Mouse (Mus musculus) testis, adult 2 months (tissue): ENCODE measurements around the gene AU022252. TPM values are rescaled to one million over a fixed set of nuclear protein-coding genes. Genes with fewer than 3 reads are reported as not detected.

Experiments
- H3K27ac ChIP-seq: fragments of 200-500 bp; 2 replicates; pipeline ENCODE4 v1.5.1; 2012; ENCODE audit warnings: low read depth, low read length; ENCODE audit not compliant: control insufficient read depth, insufficient read depth
- H3K27me3 ChIP-seq: fragments of 200-500 bp; 2 replicates; pipeline ENCODE4 v1.6.1; 2012; ENCODE audit warnings: mild to moderate bottlenecking, low read length, moderate library complexity; ENCODE audit not compliant: control insufficient read depth, insufficient read depth
- H3K36me3 ChIP-seq: fragments of 200-500 bp; 2 replicates; pipeline ENCODE4 v1.6.1; 2012; ENCODE audit warnings: mild to moderate bottlenecking, low read length; ENCODE audit not compliant: control insufficient read depth, insufficient read depth
- H3K4me1 ChIP-seq: fragments of 200-500 bp; 2 replicates; pipeline ENCODE4 v1.6.1; 2012; ENCODE audit warnings: low read length; ENCODE audit not compliant: control insufficient read depth, insufficient read depth
- H3K4me3 ChIP-seq: fragments of 200-500 bp; 2 replicates; pipeline ENCODE4 v1.5.1; 2012; ENCODE audit warnings: low read depth, mild to moderate bottlenecking, low read length, moderate library complexity, mixed read lengths; ENCODE audit not compliant: control insufficient read depth
- CTCF ChIP-seq: fragments of 200-500 bp; IDR thresholded peaks from 2 replicates; pipeline ENCODE4 v1.5.1; 2012; ENCODE audit warnings: low read depth, mild to moderate bottlenecking, inconsistent platforms, low read length, moderate library complexity; ENCODE audit not compliant: control insufficient read depth, insufficient read depth, insufficient replicate concordance
- POLR2A ChIP-seq: fragments of 200-500 bp; IDR thresholded peaks from 2 replicates; pipeline ENCODE4 v1.6.1; 2012; ENCODE audit warnings: low read depth, mild to moderate bottlenecking, inconsistent platforms, low read length, moderate library complexity; ENCODE audit not compliant: control insufficient read depth
- polyA plus RNA-seq: library from polyadenylated mRNA; depleted of rRNA; stranded (reverse); fragments of >200 nt; gene quantifications from 2 replicates; pipeline ENCODE4 v1.2.3, GENCODE M21; 2012

The AU022252 gene
- polyA plus RNA-seq, 1 experiment, result 14.1 TPM

DNA sequence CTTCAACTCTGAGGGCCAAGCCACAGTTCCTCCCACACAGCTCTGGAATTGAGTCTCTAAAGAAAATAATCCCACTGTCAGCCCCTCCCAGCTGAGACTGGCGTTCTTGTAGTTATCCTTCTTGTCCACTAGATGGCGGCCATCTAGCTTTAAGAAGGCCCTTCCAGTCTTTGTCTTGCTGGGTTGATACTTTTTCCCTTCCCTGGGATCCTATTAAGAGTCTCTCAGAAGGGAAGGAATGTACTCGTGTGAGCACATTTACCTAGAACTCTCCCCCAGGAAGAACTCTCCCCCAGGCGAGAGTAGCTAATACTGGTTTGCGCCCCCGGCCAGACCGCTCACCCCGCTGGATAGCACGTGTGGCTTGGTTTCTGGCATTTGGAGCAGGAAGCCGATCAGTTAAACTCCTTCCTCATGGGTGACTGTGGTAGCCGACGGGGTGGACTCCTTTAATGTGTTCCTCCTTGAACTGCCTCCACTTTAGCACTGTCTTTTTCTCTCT, 6.7 kb upstream of the AU022252 start:
- Histone ChIP-seq H3K27ac (no peak overlapping the region), H3K36me3 (no peaks in the 10 kb centered on the region), H3K27me3 (no peaks in the 10 kb centered on the region), H3K4me3 (no peak overlapping the region), H3K4me1 (peaks cover 2% of the 10 kb centered on the region; the same call in 1 of the 2 replicates)
- TF ChIP-seq POLR2A, result no peak

DNA sequence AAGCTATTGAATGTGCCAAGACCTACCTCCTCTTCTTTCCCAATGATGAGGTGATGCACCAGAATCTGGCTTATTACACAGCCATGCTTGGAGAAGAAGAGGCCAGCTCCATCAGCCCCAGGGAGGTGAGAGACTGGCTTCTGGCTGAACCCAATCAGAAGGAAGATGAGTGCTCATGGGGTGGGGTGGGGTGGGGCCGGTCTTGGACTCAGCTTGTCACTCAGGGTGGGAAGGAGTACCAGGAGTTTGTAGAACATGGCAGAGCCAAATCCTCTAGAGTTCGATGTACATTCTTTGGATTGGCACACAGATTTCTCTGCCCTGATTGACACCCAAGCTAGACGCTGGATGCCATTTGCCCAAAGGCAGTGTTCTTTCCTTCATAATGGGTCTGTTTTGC, 6.1 kb upstream of the AU022252 start:
- H3K36me3 ChIP-seq, result no peaks in the 10 kb centered on the region
- no peaks in the 10 kb centered on the region for H3K27me3 ChIP-seq
- no peak overlapping the region for H3K4me3 ChIP-seq
- no peak overlapping the region for H3K27ac ChIP-seq
- TF ChIP-seq CTCF (no peak), POLR2A (no peak)
- H3K4me1 ChIP-seq, result peaks cover 3% of the 10 kb centered on the region

DNA sequence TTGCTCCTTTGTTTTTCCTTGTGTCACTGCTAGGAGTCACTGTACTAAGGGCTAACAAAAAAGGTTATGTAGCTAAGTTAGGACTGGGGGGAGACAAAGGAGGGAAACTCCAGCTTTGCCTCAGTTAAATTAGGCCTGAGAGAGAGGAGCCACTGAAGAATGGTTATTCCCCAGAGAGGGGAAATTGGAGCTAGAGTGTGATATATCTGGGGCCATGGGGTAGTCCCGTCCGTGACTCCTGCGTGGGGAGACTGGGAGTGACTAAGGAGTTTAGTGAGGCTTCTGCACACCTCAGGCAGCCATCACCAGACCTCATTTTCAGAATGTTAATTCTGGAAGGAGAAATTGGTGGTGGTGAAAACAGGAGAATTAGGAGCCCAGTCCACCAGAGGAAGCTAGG, 1.8 kb upstream of the AU022252 start:
- no peak overlapping the region for H3K27ac ChIP-seq
- TF ChIP-seq POLR2A (no peak), CTCF (no peak)
- H3K4me3 ChIP-seq, result no peak overlapping the region
- no peaks in the 10 kb centered on the region for H3K27me3 ChIP-seq
- H3K4me1 ChIP-seq, result peaks cover 8% of the 10 kb centered on the region
- no peaks in the 10 kb centered on the region for H3K36me3 ChIP-seq

DNA sequence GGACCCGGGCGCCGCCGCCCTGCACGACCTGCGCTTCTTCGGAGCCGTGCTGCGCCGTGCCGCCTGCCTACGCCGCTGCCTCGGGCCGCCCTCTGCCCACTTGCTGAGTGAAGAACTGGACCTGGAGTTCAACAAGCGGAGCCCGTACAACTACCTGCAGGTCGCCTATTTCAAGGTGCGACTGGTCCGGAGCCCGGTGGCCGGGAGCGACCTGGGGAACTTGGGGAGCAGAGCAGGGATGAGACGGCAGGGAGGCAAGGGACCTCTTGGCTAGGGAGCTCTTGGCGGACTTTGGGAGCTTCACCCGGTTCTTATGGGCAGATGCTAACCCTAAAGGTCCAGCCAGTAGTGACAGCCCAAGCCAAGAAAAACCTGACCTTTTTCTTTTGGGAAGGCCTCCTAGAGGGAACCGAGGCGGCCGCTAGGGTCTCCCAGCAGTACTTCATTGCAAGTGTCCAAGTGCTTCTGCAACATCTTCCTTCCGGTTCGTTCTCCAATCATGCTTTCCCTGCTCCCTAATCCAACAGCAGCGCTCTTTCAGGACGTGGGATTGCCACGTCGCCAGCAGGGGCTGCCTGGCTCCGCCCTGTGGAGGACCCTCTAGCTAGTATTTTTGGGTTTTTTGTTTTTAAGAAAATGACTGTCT, 867 bp upstream of the AU022252 start:
- peak overlapping the region; percentile 53; the same call in 1 of the 2 replicates for H3K27ac ChIP-seq
- H3K27me3 ChIP-seq, result no peaks in the 10 kb centered on the region
- H3K4me1 ChIP-seq, result peaks cover 7% of the 10 kb centered on the region
- TF ChIP-seq POLR2A (no peak), CTCF (no peak)
- H3K4me3 ChIP-seq, result peak overlapping the region; percentile 87
- no peaks in the 10 kb centered on the region for H3K36me3 ChIP-seq

DNA sequence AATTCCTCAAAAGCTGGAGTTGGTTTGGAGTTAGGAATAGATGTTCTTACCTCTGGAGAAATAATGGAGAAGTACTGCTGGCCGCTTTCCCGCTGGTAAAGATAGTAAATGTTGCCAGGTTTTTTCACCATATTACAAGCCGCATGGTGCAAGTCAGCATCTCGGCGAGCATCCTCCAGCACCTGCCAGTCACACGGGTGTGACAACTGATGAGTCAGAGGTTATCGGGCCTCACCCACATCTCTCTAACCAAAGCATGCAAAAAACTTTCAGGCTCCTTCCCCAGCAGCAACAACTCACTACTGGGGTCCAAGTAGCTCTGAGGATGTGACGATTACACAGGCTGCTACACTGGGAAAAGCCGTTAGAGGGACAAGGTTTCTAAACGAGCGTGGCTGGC, 5.8 kb downstream of the AU022252 start:
- H3K27ac ChIP-seq, result no peak overlapping the region
- no peak for TF ChIP-seq POLR2A
- TF ChIP-seq CTCF, result no peak
- no peaks in the 10 kb centered on the region for H3K27me3 ChIP-seq
- no peaks in the 10 kb centered on the region for H3K4me1 ChIP-seq
- H3K36me3 ChIP-seq, result peaks cover 3% of the 10 kb centered on the region
- no peak overlapping the region for H3K4me3 ChIP-seq

DNA sequence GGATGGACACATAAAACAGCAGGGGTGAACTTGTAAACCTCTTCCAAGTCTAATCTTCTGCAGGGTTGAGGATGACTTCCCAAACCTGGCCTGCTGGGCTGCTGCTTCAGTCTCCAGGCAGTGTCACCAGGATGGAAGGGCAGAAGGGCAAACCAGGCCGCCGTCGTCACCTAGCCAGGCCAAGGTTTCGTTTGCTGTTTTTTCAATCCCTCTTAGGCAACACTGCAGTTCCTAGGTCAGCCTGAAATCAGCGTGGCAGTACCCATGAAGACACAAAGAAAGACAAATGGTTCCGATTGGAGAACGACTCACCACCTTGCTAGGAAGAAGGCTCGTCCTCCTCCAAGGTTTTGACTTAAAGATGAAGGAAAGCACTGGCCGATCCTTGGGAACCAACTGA, 6.8 kb downstream of the AU022252 start:
- Histone ChIP-seq H3K4me3 (no peak overlapping the region), H3K27me3 (no peaks in the 10 kb centered on the region), H3K27ac (no peak overlapping the region), H3K4me1 (no peaks in the 10 kb centered on the region), H3K36me3 (peaks cover 3% of the 10 kb centered on the region)
- TF ChIP-seq CTCF (no peak), POLR2A (no peak)

DNA sequence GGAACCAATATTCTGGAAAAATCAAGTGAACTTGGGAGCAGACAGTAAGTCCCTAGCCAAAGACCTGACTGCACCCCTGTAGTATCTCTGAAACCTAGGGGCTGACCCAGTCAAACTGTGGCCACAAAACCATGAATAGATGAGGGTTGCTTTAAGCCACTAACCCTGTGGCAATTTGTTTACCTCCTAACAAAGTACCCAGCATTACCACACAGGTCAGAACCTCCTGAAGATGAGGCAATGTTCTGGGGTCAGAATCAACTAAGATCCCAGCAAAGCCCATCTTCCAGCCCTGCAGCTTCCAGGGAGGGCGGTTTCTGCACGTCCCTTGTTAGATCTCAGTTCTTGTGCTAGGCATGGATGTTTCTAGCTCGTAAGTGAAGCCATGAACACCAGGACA, 8.0 kb downstream of the AU022252 start:
- H3K4me1 ChIP-seq, result no peaks in the 10 kb centered on the region
- TF ChIP-seq CTCF, result no peak
- TF ChIP-seq POLR2A, result no peak
- H3K36me3 ChIP-seq, result peaks cover 3% of the 10 kb centered on the region
- no peak overlapping the region for H3K4me3 ChIP-seq
- no peak overlapping the region for H3K27ac ChIP-seq
- no peaks in the 10 kb centered on the region for H3K27me3 ChIP-seq
